8 mouse cellular contexts compared by ENCODE assay signal in genomic region chr13:54749864-54750411, GRCm38 (mm10). TPM values are rescaled to one million over a fixed set of nuclear protein-coding genes. Genes with fewer than 3 reads are reported as not detected.
DNase-seq lines count a peak whose midpoint lies in the region; ATAC-seq and TF ChIP-seq lines count a peak whose summit lies in the region.

Gprin1 (minus strand) TSS chr13:54749874.

- DNase-seq in kidney, postnatal 0 days (ENCODE audit: low spot score) = no peak
- no peak for DNase-seq in kidney, postnatal 14 days
- DNase-seq in cerebellum, adult 9-10 months = peak; percentile 81
- DNase-seq in spleen, postnatal 14 days (ENCODE audit: low spot score in 2 of 2) = no peak
- no peak for DNase-seq in B cell, adult 2 months
- no peak for DNase-seq in right cerebral cortex, postnatal 36 days (ENCODE audit: low spot score in 2 of 2)

- peak within 1 kb of the TSS; percentile 42 for H3K4me3 ChIP-seq in kidney, postnatal 0 days (replicated peaks; ENCODE audit: low read depth, low read length)
- H3K4me3 ChIP-seq in hindbrain, embryonic 13.5 days = peak within 1 kb of the TSS; percentile 66
- H3K4me3 ChIP-seq in liver, embryonic 16.5 days (ENCODE audit: low read depth, low read length) = peak within 1 kb of the TSS; percentile 49

- H3K9ac ChIP-seq in kidney, postnatal 0 days (ENCODE audit: low read depth, low read length) = no peak within 1 kb of the TSS
- peak within 1 kb of the TSS; percentile 90 for H3K9ac ChIP-seq in hindbrain, embryonic 13.5 days
- no peak within 1 kb of the TSS for H3K9ac ChIP-seq in liver, embryonic 16.5 days (ENCODE audit: low read depth, low read length)

- no peak for ATAC-seq in kidney, postnatal 0 days (replicated peaks; ENCODE audit: low FRiP score, low read depth)
- ATAC-seq in hindbrain, embryonic 13.5 days (ENCODE audit: low FRiP score) = peak; percentile 69
- no peak for ATAC-seq in liver, embryonic 16.5 days (ENCODE audit: low read depth)

- peaks cover 6% of the 10 kb centered on the region; the same call in 1 of the 2 replicates for H3K4me1 ChIP-seq in kidney, postnatal 0 days (replicated peaks; ENCODE audit: insufficient read depth, low read length)
- H3K4me1 ChIP-seq in hindbrain, embryonic 13.5 days (replicated peaks) = peaks cover 68% of the 10 kb centered on the region
- H3K4me1 ChIP-seq in liver, embryonic 16.5 days (ENCODE audit: control insufficient read depth, low read depth, low read length) = no peaks in the 10 kb centered on the region; the same call in 1 of the 2 replicates

- no peaks in the 10 kb centered on the region for H3K9me3 ChIP-seq in kidney, postnatal 0 days (replicated peaks; ENCODE audit: low read length)
- no peaks in the 10 kb centered on the region for H3K9me3 ChIP-seq in hindbrain, embryonic 13.5 days
- no peaks in the 10 kb centered on the region for H3K9me3 ChIP-seq in liver, embryonic 16.5 days (replicated peaks; ENCODE audit: control insufficient read depth, low read length)

- WGBS in kidney, postnatal 0 days = 2% methylated on average over 29 of the region's 29 CpGs
- WGBS in hindbrain, embryonic 13.5 days = 3% methylated on average over 29 of the region's 29 CpGs
- WGBS in liver, embryonic 16.5 days (ENCODE audit: insufficient replicate concordance) = 3% methylated on average over 27 of the region's 29 CpGs

- peaks cover 8% of the 10 kb centered on the region for H3K27me3 ChIP-seq in kidney, postnatal 0 days (ENCODE audit: insufficient read depth, low read length)
- peaks cover 24% of the 10 kb centered on the region for H3K27me3 ChIP-seq in hindbrain, embryonic 13.5 days
- H3K27me3 ChIP-seq in liver, embryonic 16.5 days (ENCODE audit: control insufficient read depth, insufficient read depth, low read depth, low read length) = peaks cover 47% of the 10 kb centered on the region

- no peak within 1 kb of the TSS for H3K27ac ChIP-seq in kidney, postnatal 0 days
- peak within 1 kb of the TSS; percentile 94 for H3K27ac ChIP-seq in hindbrain, embryonic 13.5 days
- H3K27ac ChIP-seq in liver, embryonic 16.5 days (ENCODE audit: low read length) = no peak within 1 kb of the TSS

- no peaks in the 10 kb centered on the region for H3K36me3 ChIP-seq in kidney, postnatal 0 days (ENCODE audit: insufficient read depth, low read length)
- no peaks in the 10 kb centered on the region for H3K36me3 ChIP-seq in hindbrain, embryonic 13.5 days
- H3K36me3 ChIP-seq in liver, embryonic 16.5 days (ENCODE audit: control insufficient read depth, insufficient read depth) = no peaks in the 10 kb centered on the region

- H3K4me2 ChIP-seq in kidney, postnatal 0 days (ENCODE audit: low read length) = peak within 1 kb of the TSS; percentile 83
- peak within 1 kb of the TSS; percentile 77 for H3K4me2 ChIP-seq in hindbrain, embryonic 13.5 days
- peak within 1 kb of the TSS; percentile 71 for H3K4me2 ChIP-seq in liver, embryonic 16.5 days (ENCODE audit: low read depth, low read length)

- no peak for TF ChIP-seq CTCF in kidney, postnatal 0 days (IDR thresholded peaks at IDR 0.05; ENCODE audit: low read depth)

RNA-seq across cellular contexts. Expression of gene Gprin1, which starts in this region (rescaled TPM):
- 0.13 and 0.14 TPM in 2 replicates for polyA plus RNA-seq in kidney, postnatal 0 days (2015; fragmentation: Nextera tagmentation; extraction: Ambion mirVana)
- 6.5 and 6.9 TPM in 2 replicates for polyA plus RNA-seq in hindbrain, embryonic 13.5 days (2015; fragmentation: Nextera tagmentation; extraction: Ambion mirVana)
- polyA plus RNA-seq in liver, embryonic 16.5 days (2015; fragmentation: Nextera tagmentation; extraction: Ambion mirVana) = 0.02 TPM in 1 of 2 replicates, not detected in the other
